Mouse (Mus musculus): ENCODE measurements around the gene Gpx3.
"Not testable (repeated sequence)": the region's sequence is repeated elsewhere in the genome, so short reads cannot be mapped to it uniquely, and the experiment has no call there.

Gene Gpx3

DNA sequence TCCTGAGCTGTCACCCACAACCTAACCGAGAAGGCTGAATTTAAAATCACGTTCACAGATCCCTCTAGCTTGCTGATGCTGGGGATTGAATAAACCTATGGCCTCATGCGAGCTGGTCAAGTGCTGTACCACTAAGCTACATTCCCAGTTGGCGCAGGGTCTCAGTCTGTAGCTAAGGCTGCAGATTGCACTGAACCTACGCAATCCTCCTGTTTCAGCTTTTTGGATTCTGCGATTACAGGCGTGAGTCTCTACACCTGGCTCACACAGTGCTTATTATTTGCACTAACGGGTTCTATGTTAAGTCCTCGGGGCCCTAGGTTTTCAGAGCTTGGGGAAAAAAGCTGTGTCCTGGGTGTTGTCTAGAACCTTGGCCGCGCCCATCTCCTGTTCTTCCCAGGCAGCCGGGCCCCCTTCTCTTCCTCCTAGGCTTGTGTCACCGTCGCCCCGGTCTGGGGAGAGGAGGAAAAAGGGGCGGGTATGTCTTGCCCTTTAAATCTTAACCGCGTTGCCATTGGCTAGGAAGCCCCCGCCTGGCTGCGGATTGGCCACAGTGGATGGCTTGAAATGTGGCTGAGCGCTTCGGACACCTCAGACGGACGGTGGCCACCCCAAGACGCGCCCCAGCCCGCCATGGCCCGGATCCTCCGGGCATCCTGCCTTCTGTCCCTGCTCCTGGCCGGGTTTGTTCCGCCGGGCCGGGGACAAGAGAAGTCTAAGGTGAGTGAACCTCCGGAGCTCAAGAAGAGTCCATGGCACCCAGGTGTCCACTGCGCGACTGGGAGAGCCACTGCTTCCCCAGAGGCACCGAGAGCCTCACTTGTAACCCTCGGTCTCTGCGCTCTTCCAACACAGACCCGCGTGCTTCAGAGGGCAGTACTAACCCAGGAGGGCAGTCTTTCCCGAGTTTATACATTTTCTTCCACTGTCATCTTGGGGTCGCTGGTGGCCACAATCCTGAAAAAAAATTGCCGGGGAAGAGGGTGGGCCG, at the start of gene Gpx3:
Gpx3 (plus strand) TSS at position 121 of the 991 bp plus-strand sequence.
- peak; percentile 12 to 18 for DNase-seq (ENCODE audit: low spot score in 2 of 2)

DNA sequence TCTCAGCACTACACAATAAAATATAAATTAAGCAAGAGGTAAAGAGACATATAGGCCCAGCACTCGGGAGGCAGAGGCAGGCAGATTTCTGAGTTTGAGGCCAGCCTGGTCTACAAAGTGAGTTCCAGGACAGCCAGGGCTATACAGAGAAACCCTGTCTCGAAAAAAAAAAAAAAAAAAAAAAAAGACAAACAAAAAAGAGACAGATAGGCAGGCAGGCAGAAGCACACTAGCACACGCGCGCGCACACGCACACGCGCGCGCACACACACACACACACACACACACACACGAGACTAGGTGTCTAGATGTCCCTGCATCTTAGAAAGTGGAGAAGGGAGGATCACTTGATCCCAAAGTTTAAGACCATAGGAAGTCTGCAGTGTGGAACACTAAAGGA, 43.4 kb upstream of the Gpx3 start:
- not testable (repeated sequence) for DNase-seq (ENCODE audit: low spot score in 2 of 2)

DNA sequence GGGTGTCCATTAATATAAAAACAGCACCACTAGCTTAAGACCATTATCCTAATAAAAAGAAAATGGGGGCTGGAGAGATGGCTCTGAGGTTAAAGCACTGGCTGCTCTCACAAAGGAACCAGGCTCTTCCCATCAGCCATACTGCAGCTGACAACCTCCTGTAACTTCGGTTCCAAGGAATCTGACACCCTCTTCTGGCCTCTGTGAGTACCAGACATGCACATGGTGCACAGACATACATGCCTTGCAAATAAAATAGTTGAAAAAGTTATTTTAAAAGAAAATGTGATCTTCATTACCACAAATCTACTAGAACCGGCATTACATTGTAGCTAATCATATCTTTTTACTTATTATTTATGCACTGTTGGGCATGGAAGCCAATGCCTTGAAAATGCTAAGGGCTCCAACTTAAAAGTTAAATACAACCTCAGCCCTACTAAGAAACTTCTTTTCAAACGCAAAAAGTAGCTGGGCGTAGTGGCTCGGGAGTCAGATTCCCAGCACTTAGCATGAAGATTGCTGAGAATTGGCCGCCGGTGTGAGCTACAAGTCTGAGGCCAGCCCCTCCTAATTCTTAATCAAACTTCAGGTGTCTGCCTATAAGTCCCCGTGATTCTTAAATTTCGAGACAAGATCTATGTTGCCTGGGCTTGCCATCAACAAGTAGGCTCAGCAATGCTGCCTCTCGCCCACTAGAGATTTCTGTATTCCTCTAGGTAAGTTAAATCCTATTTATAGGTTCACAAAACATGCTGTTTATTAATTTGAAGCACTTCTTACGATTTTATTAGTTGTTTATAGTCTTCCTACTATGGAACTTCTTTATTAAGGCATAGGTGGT, 42.7 kb upstream of the Gpx3 start:
- DNase-seq (ENCODE audit: low spot score in 2 of 2): peak; percentile 42 to 52

- DNase-seq (ENCODE audit: low spot score in 2 of 2): peak; percentile 97 to 98
Observed at GRCm38 (mm10) chr11:54860256-54861038, 41.8 kb upstream of the Gpx3 start, which contains the start of gene Lyrm7. Lyrm7 (minus strand) TSS chr11:54860916.

GRCm38 (mm10) chr11:54861471-54862420, 40.5 kb upstream of the Gpx3 start:
- no peak for DNase-seq (ENCODE audit: low spot score in 2 of 2)

DNA sequence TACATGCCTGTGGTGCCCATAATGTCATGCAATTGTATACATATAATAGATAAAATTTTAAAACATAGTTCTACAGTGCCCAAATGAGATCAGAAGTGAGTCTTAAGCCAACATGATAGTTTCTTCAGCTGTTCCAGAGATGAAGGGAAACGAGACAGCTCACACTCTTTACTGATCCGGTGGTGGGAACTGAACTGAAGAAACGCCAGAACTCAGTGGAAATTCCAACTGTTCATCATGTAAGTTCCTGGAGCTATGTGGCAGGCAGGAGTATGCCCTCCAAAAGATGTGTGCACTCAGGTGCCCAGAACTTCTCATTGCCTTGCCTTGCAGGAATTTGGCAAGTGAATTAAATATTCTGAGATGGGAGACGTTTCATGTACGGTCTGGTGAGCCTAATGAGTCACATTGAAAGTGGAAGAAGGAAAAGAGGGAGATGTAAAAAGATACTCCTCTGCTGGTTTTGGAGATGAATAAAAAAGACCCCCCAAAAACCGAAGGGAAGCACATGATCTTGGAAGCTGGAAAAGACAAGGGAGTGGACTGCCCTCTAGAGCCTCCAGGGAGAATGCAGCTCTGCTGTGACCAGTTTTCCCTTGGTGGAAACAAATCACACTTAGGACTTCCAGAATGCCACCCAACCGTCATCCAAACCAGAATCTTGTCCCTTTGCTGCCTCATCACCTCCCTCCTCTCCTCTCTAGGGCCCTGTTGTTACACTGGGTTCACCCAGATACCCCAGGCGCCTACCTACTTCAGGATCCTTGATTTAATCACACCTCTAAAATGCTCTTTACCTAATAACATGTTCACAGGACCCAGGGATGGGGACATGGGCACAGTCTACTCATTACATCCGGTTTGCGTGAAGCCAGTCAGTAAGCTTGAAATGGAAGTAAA, 39.4 kb upstream of the Gpx3 start:
- peak in 1 of 2 experiments; percentile 47 for DNase-seq (ENCODE audit: low spot score in 2 of 2)

DNA sequence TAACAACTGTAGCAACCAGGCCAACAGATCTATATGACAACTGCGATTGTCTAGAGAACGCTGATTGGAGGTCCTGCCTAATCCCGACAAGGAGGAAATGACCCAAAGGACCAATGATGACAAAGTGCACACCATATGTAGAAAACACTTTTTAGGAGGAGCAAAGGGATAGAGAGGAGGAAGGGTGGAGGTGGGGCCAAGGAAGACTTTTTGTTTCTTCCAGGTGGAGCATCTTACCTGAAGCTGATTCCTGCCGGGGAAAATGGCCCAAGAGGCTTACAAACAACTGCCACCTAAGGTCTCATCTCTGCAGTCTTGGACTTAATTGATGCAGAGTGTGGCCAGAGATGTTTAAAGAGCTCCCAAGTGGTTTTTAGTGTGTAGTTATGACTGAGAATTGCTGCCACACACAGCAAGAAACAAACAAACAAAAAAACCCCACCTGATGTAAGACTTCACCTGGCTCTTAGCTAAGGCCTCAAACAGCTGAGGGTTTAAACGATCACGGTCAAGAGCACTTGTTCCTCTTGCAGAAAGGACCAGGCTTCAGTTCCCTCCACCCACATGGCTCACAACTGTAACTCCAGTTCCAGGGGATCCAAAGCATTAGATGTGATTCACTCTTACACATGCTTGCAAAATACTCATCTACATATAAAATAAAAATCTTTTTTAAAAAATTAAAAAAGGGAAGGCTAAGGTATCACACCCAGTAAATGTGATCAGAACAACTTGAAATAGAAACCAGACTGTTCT, 36.7 kb upstream of the Gpx3 start:
- no peak for DNase-seq (ENCODE audit: low spot score in 2 of 2)

GRCm38 (mm10) chr11:54866119-54867048, 35.9 kb upstream of the Gpx3 start, which contains the start of gene Hint1:
Hint1 (plus strand) TSS chr11:54866383.
- DNase-seq (ENCODE audit: low spot score in 2 of 2): peak; percentile 91 to 92

- DNase-seq (ENCODE audit: low spot score in 2 of 2): peak; percentile 28 to 32
Observed at GRCm38 (mm10) chr11:54867049-54867385, 35.2 kb upstream of the Gpx3 start.

DNA sequence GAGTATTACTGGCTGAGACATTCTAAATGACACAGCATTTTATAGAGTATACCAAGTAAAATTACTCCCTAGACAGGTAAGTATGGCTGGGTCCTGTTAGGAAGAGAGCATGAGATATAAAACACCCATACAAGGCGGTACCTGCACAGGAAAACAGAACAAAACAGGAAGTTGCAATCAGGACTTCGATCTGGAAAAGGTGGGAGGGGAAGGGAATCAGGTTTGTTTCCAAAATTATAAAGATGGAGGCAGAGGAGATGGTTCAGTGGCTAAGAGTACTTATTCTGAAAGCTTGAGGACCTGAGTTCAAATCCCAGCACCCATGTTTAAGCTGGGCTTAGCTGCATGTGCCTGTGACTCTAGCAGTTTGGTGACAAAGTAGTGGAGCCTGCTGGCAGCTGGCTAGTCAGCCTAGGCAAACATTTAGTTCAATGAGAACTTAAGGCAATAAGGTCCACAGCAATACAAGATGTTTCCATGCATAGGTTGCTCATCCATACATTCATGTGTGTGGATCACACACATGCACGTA, 34.3 kb upstream of the Gpx3 start:
- DNase-seq (ENCODE audit: low spot score in 2 of 2): no peak

DNA sequence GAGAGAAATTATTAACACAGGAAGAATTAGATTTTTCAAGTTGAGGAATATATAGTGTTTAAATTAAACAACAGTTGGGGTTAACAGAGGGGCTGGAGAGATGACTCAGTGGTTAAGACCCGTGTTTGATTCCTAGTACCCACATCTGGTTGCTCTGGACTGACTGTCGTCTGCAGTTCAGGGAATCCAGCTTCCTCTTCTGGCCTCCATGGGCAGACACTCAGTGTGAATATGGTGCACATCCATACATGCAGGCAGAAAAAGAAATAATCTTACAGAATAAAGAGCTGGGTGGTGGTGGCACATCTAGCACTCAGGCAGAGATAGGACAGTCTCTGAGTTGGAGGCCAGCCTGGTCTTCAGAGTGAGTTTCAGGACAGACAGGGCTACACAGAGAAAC, 33.8 kb upstream of the Gpx3 start:
- DNase-seq (ENCODE audit: low spot score in 2 of 2): no peak

- DNase-seq (ENCODE audit: low spot score in 2 of 2): no peak
Observed at GRCm38 (mm10) chr11:54869318-54869717, 32.9 kb upstream of the Gpx3 start.

DNA sequence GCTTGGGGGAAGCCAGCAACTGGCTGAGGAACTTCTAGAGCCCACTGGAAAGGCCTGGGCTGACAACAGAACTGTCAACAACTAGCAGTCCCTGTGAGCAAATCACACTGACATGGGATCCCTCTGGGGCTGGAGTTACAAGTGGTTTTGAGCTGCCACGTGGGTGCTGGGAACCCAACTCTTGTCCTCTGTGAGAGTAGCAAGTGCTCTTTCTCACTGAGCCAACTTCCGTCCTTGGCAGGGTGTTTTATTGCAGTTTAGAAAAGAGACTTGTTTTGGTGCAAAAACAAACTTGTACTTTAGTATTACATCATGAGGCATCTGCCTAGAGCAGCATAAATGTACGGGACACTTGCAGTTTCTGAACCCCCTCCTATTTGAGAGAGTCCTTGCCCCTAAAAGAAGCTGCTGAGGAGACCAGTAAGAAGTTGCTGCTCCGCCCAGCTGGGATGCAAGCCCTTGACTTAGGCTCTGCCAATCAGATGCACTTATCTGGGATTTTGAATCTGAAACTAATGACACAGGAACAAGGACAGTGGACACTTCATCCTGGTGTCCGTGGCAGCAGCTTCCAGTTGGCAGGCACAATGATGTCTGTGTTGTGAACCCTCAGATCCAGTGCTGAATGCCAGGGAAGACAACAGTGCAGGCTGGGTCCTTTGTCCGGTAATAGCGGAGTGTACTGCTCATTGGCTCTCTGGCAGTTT, 30.3 kb upstream of the Gpx3 start:
- DNase-seq (ENCODE audit: low spot score in 2 of 2): no peak

GRCm38 (mm10) chr11:54876031-54876430, 26.2 kb upstream of the Gpx3 start:
- no peak for DNase-seq (ENCODE audit: low spot score in 2 of 2)

DNA sequence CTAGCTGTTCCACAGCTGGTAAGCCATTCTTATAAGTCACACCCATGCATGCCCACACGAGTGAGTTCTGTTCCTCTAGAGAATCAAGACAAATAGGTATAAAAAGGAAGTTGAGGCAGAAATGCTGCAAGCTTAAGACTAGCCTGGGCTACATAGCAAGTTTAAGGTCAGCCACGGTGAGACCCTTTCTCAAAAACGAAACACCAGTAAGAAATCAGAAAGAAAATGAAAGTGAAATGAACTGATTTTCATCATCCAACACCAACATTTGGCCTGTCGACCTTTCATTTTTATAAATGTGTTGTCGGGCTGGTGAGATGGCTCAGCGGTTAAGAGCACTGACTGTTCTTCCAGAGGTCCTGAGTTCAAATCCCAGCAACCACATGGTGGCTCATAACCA, 23.4 kb upstream of the Gpx3 start:
- no peak for DNase-seq (ENCODE audit: low spot score in 2 of 2)

- peak; percentile 47 to 70 for DNase-seq (ENCODE audit: low spot score in 2 of 2)
Observed at GRCm38 (mm10) chr11:54879434-54879833, 22.8 kb upstream of the Gpx3 start.

DNA sequence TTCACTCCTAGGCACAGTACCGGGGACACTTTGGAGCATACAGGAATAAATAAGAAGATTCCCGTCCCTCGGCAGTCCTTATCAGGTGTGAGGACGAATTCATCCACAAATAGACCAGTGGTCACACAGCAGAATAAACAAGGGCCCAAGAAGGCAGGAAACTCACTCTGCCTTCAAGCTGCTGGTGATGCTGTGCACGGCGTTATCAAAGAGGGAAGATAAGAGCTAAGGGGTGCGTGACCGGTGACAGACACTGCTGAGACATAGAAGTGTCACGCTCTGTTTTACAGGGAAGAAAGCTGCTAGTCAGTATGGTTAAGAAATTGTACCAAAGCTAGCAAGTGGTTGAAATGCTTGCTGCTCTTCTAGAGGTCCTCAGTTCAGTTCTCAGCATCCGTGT, 22.3 kb upstream of the Gpx3 start:
- no peak for DNase-seq (ENCODE audit: low spot score in 2 of 2)

Measured in spleen, postnatal 36 days (tissue).